Mouse (Mus musculus) bone marrow macrophage, adult 2 months (primary cell): Measurements from ENCODE around the gene Irf2.

ENCODE experiments used
- CTCF ChIP-seq: IDR thresholded peaks from 2 replicates; pipeline ENCODE4 v1.5.1; 2012; ENCODE audit warnings: low read depth, mild to moderate bottlenecking, low read length, moderate library complexity
- POLR2A ChIP-seq: IDR thresholded peaks from 2 replicates; pipeline ENCODE4 v1.6.1; 2012; ENCODE audit warnings: mild to moderate bottlenecking, low read depth, low read length, borderline replicate concordance

DNA sequence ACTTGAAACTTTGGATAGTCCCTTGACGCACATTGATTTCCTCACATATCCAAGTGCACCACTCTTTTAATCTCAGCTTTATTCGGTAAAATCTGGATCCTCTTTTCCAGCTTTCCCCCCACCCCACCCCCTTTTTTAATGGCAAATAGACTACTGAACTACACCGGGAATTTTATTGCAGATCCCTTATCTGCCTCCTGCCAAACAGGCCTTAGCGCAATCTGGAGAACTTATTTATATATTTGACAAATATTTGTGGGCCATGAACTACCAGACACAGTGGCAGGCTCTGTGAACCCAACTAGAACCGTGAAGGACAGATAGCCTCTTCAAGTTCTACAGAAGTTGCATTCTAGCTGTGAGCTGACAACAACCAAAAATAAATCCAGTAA lies 3.2 kb downstream of the Irf2 start:
- TF ChIP-seq CTCF = no peak
- no peak for TF ChIP-seq POLR2A
